Mouse (Mus musculus): ENCODE measurements at regions not wholly inside any gene's neighbourhood (a gene's known extent, or its start where the extent isn't known, plus 50 kb on each side); places are given as distances from the start of the nearest gene placed in this dataset. TPM values are rescaled to one million over a fixed set of nuclear protein-coding genes. Genes with fewer than 3 reads are reported as not detected.

Small RNA genes lying in the stretch of these regions (microRNA-seq; reads per million reads assigned to microRNA genes)
- not detected for gene Gm23292

Measured in kidney, embryonic 16.5 days (tissue).